Mouse (Mus musculus) liver, adult 10 weeks (tissue): Measurements from ENCODE around the gene Nme6. TPM values are rescaled to one million over a fixed set of nuclear protein-coding genes. Genes with fewer than 3 reads are reported as not detected.

Source experiments
- polyA plus RNA-seq: library from polyadenylated mRNA; stranded (reverse); fragments of 350-450 nt; fragmentation: Illumina TruSeq; extraction: RNeasy Lipid Tissue Mini Kit (QIAGEN cat#74804); gene quantifications from one replicate; pipeline ENCODE4 v1.2.3, GENCODE M21; 2014; ENCODE audit warnings: low read depth, low replicate concordance

Nme6 gene
- polyA plus RNA-seq, result 7.1 TPM

GRCm38 (mm10) chr9:109832391-109833087 lies at the start of gene Nme6:
Nme6 (plus strand) TSS chr9:109832749.

GRCm38 (mm10) chr9:109790570-109790969 lies 42.0 kb upstream of the Nme6 start, which contains the start of gene Fbxw27:
Fbxw27 (minus strand) TSS chr9:109790670.

GRCm38 (mm10) chr9:109811980-109812379 lies 20.6 kb upstream of the Nme6 start, which contains the start of gene Spink8:
Spink8 (plus strand) TSS chr9:109812280.

GRCm38 (mm10) chr9:109849312-109849758 lies 16.8 kb downstream of the Nme6 start, which contains the start of gene Camp:
Camp (minus strand) TSS chr9:109849617.

GRCm38 (mm10) chr9:109874797-109875691 lies 42.5 kb downstream of the Nme6 start, which contains the start of gene Cdc25a:
Cdc25a (plus strand) TSS chr9:109875579.

Other genes starting within 250 kb of the Nme6 start
- not detected for gene Fbxw24, start 206.7 kb upstream of the Nme6 start, polyA plus RNA-seq
- gene Fbxw25, start 168.1 kb upstream of the Nme6 start, polyA plus RNA-seq, result not detected
- not detected for gene Fbxw18, start 130.0 kb upstream of the Nme6 start, polyA plus RNA-seq
- gene Fbxw26, start 86.7 kb upstream of the Nme6 start, polyA plus RNA-seq, result not detected
- not detected for gene Fbxw27, start 42.1 kb upstream of the Nme6 start, polyA plus RNA-seq
- not detected for gene Spink8, start 20.5 kb upstream of the Nme6 start, polyA plus RNA-seq
- gene Camp, start 16.9 kb downstream of the Nme6 start, polyA plus RNA-seq, result not detected
- 1.5 TPM for gene Cdc25a, start 42.8 kb downstream of the Nme6 start, polyA plus RNA-seq
- gene Map4, start 98.7 kb downstream of the Nme6 start, polyA plus RNA-seq, result 10.5 TPM